Mouse (Mus musculus): ENCODE measurements at regions not wholly inside any gene's neighbourhood (a gene's known extent, or its start where the extent isn't known, plus 50 kb on each side); places are given as distances from the start of the nearest gene placed in this dataset.

DNA sequence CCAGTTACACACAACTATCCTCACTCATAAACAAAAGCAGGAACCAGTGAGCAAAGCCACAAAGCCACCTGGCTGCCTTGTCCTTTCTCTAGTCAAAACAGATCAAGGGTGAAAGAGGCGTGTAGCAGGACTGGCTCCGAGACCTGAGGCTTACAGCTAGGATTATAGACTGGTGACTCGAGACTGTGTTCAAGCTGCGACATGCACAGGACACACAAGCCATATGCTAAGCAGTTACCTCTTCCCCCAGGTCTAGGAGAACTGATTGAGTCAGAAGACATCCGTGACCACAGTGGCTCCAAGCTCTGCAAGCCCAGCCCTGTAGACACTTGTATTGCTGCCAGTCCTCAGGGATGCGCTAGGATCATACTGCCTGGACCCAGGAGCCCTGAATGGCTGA lies 50.4 kb upstream of the Spred2 start:
- WGBS: 91% methylated on average over 6 of the region's 6 CpGs
- Histone ChIP-seq H3K9ac (ENCODE audit: low read length) (no peak overlapping the region), H3K27ac (ENCODE audit: low read depth) (no peak overlapping the region), H3K36me3 (ENCODE audit: control insufficient read depth, insufficient read depth, low read length) (no peaks in the 10 kb centered on the region), H3K9me3 (ENCODE audit: control insufficient read depth, low read length) (no peaks in the 10 kb centered on the region), H3K4me1 (replicated peaks; ENCODE audit: control insufficient read depth, insufficient read depth, low read length) (no peaks in the 10 kb centered on the region), H3K27me3 (replicated peaks; ENCODE audit: control insufficient read depth, insufficient read depth, low read length) (no peaks in the 10 kb centered on the region), H3K4me3 (ENCODE audit: low read depth, low read length) (no peak overlapping the region), H3K4me2 (ENCODE audit: low read length) (no peak overlapping the region)
- DNase-seq (ENCODE audit: low spot score): no peak
- ATAC-seq (replicated peaks; ENCODE audit: low FRiP score, low TSS enrichment, low read depth): no peak

Measured in intestine, embryonic 14.5 days (tissue).